Mouse (Mus musculus) embryonic facial prominence, embryonic 14.5 days (tissue): ENCODE results near the gene 4921504E06Rik. TPM values are rescaled to one million over a fixed set of nuclear protein-coding genes. Genes with fewer than 3 reads are reported as not detected.

Experiments
- ATAC-seq: fragments of 200-750 bp; cut with Nextera tagmentation; 2 replicates; pipeline ENCODE4 v1.8.0; 2017; ENCODE audit warnings: low read depth, moderate number of reproducible peaks, moderate TSS enrichment
- DNase-seq: peaks from one replicate; pipeline ENCODE4 v3.0.0-alpha.2; 2015; ENCODE audit warnings: low spot score
- H3K27ac ChIP-seq: fragments of 300-500 bp; sonication (generic); replicated peaks from 2 replicates; pipeline ENCODE4 v1.5.1; 2014; ENCODE audit warnings: low read depth, mild to moderate bottlenecking, low read length, moderate library complexity
- H3K27me3 ChIP-seq: fragments of 300-500 bp; sonication (generic); replicated peaks from 2 replicates; pipeline ENCODE4 v1.6.1; 2014; ENCODE audit warnings: low read length; ENCODE audit not compliant: control insufficient read depth, insufficient read depth
- H3K36me3 ChIP-seq: fragments of 300-500 bp; sonication (generic); 2 replicates; pipeline ENCODE4 v1.6.1; 2014; ENCODE audit warnings: low read length, mixed read lengths; ENCODE audit not compliant: control insufficient read depth, insufficient read depth
- H3K4me1 ChIP-seq: fragments of 300-500 bp; sonication (generic); 2 replicates; pipeline ENCODE4 v1.6.1; 2014; ENCODE audit warnings: antibody characterized with exemption, low read length; ENCODE audit not compliant: control insufficient read depth, insufficient read depth
- H3K4me2 ChIP-seq: fragments of 300-500 bp; sonication (generic); 2 replicates; pipeline ENCODE4 v1.6.1; 2014; ENCODE audit warnings: low read depth, mild to moderate bottlenecking, low read length, moderate library complexity, mixed read lengths
- H3K4me3 ChIP-seq: fragments of 300-500 bp; sonication (generic); 2 replicates; pipeline ENCODE4 v1.5.1; 2014; ENCODE audit warnings: low read depth, mild to moderate bottlenecking, low read length
- H3K9ac ChIP-seq: fragments of 300-500 bp; sonication (generic); 2 replicates; pipeline ENCODE4 v1.6.1; 2014; ENCODE audit warnings: low read depth, mild to moderate bottlenecking, low read length, moderate library complexity, mixed read lengths
- H3K9me3 ChIP-seq: fragments of 300-500 bp; sonication (generic); 2 replicates; pipeline ENCODE4 v1.6.1; 2016; ENCODE audit warnings: low read length; ENCODE audit not compliant: control insufficient read depth
- WGBS: fragments of 180-500 bp; shearing (Covaris S2); extraction: QIAGEN DNeasy Blood & Tissue Kit; methylation state at CpG from one replicate; pipeline ENCODE4 v1.1.7; 2014; 5-methylcytosine and 5-hydroxymethylcytosine counted together
- polyA plus RNA-seq: library from polyadenylated mRNA; unstranded; fragments of >200 nt; fragmentation: Nextera tagmentation; extraction: Ambion mirVana; gene quantifications from 2 replicates; pipeline ENCODE4 v1.2.1, GENCODE M21; 2014

Gene 4921504E06Rik
- polyA plus RNA-seq, 1 experiment from 2014 or later, result 0.14 TPM

DNA sequence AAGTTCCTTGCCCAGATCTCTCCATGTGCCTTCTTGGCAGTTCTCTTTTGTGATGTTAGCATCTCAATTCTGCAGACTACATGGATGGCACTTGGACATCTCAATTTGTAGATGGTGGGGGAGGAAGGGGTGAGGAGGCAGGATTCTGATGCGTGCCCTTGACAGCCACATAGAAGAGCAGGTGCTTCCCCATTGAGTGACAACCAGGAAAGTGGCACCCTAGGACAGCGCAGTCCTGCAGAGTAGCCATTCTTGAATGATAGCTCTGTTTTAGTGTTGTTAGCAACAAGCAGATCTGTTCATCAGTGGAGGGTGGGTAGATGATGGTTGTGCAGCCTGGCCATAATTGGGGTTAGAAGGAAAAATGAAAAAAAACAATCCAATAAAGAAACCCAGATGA lies 33.1 kb downstream of the 4921504E06Rik start:
- WGBS, result 84% methylated on average over 2 of the region's 2 CpGs
- ATAC-seq (no peak), DNase-seq (no peak)
- Histone ChIP-seq H3K9ac (no peak overlapping the region), H3K27ac (no peak overlapping the region), H3K4me3 (no peak overlapping the region), H3K4me2 (no peak overlapping the region), H3K27me3 (0 out of 2 replicates have a peak, but pooled peaks cover 7% of the 10 kb centered on the region), H3K4me1 (no peaks in the 10 kb centered on the region), H3K36me3 (no peaks in the 10 kb centered on the region), H3K9me3 (no peaks in the 10 kb centered on the region)

DNA sequence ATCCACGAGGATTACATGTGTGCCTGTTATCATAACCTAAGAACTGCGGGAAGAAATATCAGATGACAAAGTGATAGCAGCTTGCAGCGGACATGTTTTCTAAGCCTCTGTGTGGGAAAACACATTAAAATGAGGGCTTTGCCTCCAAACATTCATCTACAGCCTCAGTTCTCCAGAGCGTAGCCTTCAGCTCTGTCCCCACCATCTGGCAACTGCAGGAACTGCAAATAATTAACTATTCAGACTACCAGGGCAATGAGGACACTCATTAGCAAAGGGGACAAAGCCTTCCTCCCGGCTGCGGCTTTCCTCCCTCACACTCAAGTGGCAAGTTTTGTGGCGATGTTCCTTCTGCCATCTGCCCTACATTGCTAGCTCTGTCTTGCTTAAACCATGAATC lies 33.9 kb downstream of the 4921504E06Rik start:
- H3K4me3 ChIP-seq, result no peak overlapping the region
- no peaks in the 10 kb centered on the region for H3K36me3 ChIP-seq
- ATAC-seq (peak; percentile 72; the same call in 1 of the 2 replicates), DNase-seq (peak; percentile 68)
- 0 out of 2 replicates have a peak, but pooled peaks cover 7% of the 10 kb centered on the region for H3K27me3 ChIP-seq
- no peaks in the 10 kb centered on the region for H3K9me3 ChIP-seq
- H3K9ac ChIP-seq, result no peak overlapping the region
- WGBS, result 3% methylated on average over 7 of the region's 7 CpGs
- no peak overlapping the region for H3K27ac ChIP-seq
- H3K4me1 ChIP-seq, result no peaks in the 10 kb centered on the region
- H3K4me2 ChIP-seq, result no peak overlapping the region

DNA sequence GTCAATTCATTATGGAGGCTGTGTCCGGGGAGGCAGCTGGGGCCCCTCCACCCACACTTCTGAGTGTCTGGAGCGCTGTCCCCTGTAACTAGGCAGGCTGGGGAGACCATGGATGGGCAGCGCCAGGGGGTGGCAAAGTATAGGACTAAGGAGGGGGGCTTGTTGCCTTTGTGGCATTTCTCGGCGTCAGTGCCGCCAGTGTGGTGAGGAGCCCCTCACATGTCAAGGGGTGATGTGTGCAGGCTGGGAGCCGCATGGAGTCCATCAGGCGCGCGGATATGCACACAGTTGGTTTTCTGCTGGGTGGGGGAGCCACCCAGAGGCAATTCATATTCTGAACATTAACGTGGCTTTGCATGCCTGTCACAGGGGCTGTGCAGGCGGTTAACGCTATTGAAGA lies 35.8 kb downstream of the 4921504E06Rik start:
- no peak overlapping the region for H3K9ac ChIP-seq
- DNase-seq (no peak), ATAC-seq (no peak)
- no peak overlapping the region for H3K27ac ChIP-seq
- H3K9me3 ChIP-seq, result no peaks in the 10 kb centered on the region
- no peak overlapping the region for H3K4me2 ChIP-seq
- no peak overlapping the region for H3K4me3 ChIP-seq
- 0 out of 2 replicates have a peak, but pooled peaks cover 7% of the 10 kb centered on the region for H3K27me3 ChIP-seq
- H3K4me1 ChIP-seq, result no peaks in the 10 kb centered on the region
- no peaks in the 10 kb centered on the region for H3K36me3 ChIP-seq
- WGBS, result 39% methylated on average over 13 of the region's 13 CpGs

DNA sequence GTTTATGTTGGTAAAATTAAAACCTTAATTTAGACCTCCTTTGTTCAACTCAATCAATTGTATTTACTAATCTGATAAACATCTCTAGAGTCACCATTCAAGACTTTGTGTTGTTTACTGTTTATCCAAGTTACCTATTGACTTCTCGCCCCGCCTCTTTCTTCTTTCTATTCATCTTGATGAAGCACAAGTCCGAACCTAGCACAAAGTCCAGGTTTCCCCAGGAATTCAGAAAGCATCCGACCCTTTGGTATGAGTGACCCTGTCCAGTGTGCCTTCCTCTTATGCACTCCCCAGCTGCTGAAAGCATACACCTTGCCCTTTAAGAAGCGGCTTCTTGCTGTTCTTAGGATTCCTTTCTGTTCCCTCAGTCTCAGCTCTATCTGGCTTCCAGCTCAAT lies 41.3 kb downstream of the 4921504E06Rik start:
- DNase-seq (no peak), ATAC-seq (no peak)
- H3K27me3 ChIP-seq, result no peaks in the 10 kb centered on the region
- H3K27ac ChIP-seq, result no peak overlapping the region
- H3K9me3 ChIP-seq, result no peaks in the 10 kb centered on the region
- H3K4me3 ChIP-seq, result no peak overlapping the region
- no peak overlapping the region for H3K9ac ChIP-seq
- H3K4me2 ChIP-seq, result no peak overlapping the region
- 72% methylated on average over 5 of the region's 5 CpGs for WGBS
- no peaks in the 10 kb centered on the region for H3K36me3 ChIP-seq
- no peaks in the 10 kb centered on the region for H3K4me1 ChIP-seq

DNA sequence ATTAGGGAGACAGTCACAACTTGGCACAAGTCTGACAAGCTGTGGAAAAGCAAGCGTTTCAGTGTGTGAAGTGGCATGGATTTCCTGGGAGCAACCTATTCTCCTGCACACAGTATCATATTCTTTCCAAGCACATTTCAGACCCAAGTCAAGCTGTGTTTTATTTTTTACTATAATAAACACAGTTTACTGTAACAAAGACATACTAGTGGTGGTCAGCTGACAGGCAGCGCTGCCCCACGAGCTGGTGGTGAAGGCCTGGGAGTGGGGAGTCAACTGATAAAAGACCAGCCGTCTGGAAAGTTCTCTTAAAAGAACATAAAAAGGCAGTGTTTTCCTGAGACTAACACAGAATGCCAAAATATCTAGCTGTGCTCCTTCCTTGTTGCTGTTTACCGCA lies 42.7 kb downstream of the 4921504E06Rik start:
- no peak overlapping the region for H3K4me2 ChIP-seq
- no peak overlapping the region for H3K27ac ChIP-seq
- no peaks in the 10 kb centered on the region for H3K4me1 ChIP-seq
- no peak overlapping the region for H3K9ac ChIP-seq
- 53% methylated on average over 5 of the region's 5 CpGs for WGBS
- H3K36me3 ChIP-seq, result no peaks in the 10 kb centered on the region
- no peaks in the 10 kb centered on the region for H3K9me3 ChIP-seq
- DNase-seq (no peak), ATAC-seq (no peak)
- no peaks in the 10 kb centered on the region for H3K27me3 ChIP-seq
- H3K4me3 ChIP-seq, result no peak overlapping the region

DNA sequence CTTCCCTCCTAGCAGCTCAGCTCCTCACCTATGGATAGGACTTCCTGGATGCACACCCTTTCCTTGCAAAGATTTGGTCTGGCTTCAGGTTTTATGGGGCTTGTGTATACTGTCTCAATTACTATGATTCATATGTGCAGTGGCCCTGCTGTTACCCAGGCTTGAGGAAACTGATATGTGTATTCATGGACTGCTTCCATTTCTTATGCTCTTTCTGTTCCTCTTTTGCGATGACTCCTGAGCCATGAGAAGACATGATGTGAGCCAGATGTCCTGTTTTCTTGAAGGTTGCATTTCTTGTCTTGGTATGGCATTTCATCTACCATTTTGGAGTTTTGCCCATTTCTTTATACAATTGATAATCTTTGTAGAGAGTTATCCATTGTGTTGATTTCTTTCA lies 48.0 kb downstream of the 4921504E06Rik start:
- 88% methylated on average over 1 of the region's 1 CpGs for WGBS
- no peak for DNase-seq

DNA sequence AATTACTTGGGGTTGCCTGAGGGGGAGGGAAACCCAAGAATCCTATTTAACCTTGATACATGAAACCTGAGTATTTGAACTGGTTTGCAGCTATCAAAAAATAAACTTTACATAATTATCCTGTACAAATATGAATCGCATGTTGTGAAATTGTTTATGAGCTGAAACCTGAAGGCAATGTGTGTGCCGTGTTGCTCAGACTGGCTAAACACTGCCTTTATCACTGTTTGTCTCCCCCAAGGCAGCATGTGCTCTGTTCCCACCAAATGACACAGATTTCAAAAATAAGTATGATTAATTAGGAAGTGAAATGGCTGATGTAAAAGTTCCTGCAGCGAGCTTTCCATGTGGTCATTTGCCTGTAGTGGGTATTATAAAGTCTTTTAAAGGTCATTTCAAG lies 63.5 kb downstream of the 4921504E06Rik start:
- no peaks in the 10 kb centered on the region for H3K27me3 ChIP-seq
- no peaks in the 10 kb centered on the region for H3K36me3 ChIP-seq
- 56% methylated on average over 3 of the region's 3 CpGs for WGBS

More for the DNA sequence above, 48.0 kb downstream of the 4921504E06Rik start:
- H3K4me1 ChIP-seq, result no peaks in the 10 kb centered on the region
- H3K27ac ChIP-seq, result no peak overlapping the region
- no peaks in the 10 kb centered on the region for H3K36me3 ChIP-seq
- H3K27me3 ChIP-seq, result no peaks in the 10 kb centered on the region
- H3K9ac ChIP-seq, result no peak overlapping the region
- H3K4me3 ChIP-seq, result no peak overlapping the region
- H3K9me3 ChIP-seq, result no peaks in the 10 kb centered on the region
- no peak for ATAC-seq
- H3K4me2 ChIP-seq, result no peak overlapping the region

DNA sequence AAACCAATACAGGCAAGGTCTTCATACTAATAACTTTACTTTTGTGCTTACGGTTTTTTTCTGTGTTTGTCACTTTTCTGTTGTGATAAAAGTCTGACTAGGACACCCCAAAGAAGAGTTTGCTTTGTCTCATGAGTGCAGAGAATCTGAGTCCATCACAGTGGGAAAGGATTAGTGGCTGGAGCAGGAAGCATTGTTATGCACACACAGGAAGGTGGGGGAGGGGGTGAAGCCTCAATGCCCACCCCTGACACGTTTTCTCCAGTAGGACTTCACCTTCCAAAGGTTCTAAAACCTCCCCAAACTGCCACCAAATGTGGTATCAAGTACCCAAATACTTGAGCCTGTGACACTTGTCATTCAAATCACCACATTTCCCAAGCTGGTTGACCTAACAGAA lies 91.8 kb downstream of the 4921504E06Rik start:
- Histone ChIP-seq H3K9me3 (no peaks in the 10 kb centered on the region), H3K4me2 (no peak overlapping the region), H3K27ac (no peak overlapping the region), H3K9ac (no peak overlapping the region), H3K27me3 (peaks cover 17% of the 10 kb centered on the region), H3K4me3 (no peak overlapping the region), H3K36me3 (no peaks in the 10 kb centered on the region), H3K4me1 (no peaks in the 10 kb centered on the region)
- ATAC-seq (no peak), DNase-seq (no peak)
- WGBS, result 38% methylated on average over 2 of the region's 2 CpGs

More for the DNA sequence above, 63.5 kb downstream of the 4921504E06Rik start:
- Histone ChIP-seq H3K9ac (no peak overlapping the region), H3K4me2 (no peak overlapping the region), H3K9me3 (no peaks in the 10 kb centered on the region), H3K4me3 (no peak overlapping the region), H3K4me1 (no peaks in the 10 kb centered on the region), H3K27ac (no peak overlapping the region)
- ATAC-seq (no peak), DNase-seq (no peak)

DNA sequence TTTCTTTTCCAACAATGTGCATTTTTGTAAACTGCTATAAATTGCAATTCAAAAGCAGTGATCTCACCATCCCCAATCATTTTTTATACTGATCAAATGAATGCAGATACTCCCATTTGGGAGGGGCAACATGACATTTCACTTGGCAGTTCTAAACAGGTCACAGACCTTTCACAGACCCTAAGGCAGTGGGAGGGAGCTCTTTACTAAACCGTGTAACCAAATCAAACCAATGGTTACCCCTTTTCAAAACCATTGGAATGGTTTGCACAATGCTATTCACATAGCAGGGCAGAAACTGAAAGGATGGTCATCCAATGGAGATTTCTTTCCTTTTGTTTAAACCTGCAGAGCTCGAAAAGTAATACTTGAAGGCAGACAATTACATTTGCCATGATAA lies 94.9 kb downstream of the 4921504E06Rik start:
- DNase-seq, result no peak
- no peak overlapping the region for H3K27ac ChIP-seq
- peaks cover 5% of the 10 kb centered on the region; the same call in 1 of the 2 replicates for H3K4me1 ChIP-seq
- no peak overlapping the region for H3K9ac ChIP-seq
- H3K4me3 ChIP-seq, result no peak overlapping the region
- H3K4me2 ChIP-seq, result no peak overlapping the region
- H3K36me3 ChIP-seq, result no peaks in the 10 kb centered on the region
- ATAC-seq, result no peak
- 36% methylated on average over 2 of the region's 2 CpGs for WGBS
- peaks cover 49% of the 10 kb centered on the region for H3K27me3 ChIP-seq
- H3K9me3 ChIP-seq, result no peaks in the 10 kb centered on the region
